1 mouse cellular context compared by ENCODE assay signal in the genomic region with DNA sequence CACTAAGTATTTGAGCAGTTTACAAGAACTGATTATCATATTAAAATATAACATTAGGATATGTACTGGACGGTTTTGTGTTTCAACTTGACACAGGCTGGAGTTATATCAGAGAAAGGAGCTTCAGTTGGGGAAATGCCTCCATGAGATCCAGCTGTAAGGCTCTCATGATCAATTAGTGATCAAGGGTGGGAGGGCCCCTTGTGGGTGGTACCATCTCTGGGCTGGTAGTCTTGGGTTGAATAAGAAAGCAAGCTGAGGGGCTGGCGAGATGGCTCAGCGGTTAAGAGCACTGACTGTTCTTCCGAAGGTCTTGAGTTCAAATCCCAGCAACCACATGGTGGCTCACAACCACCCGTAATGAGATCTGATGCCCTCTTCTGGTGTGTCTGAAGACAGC. TPM values are rescaled to one million over a fixed set of nuclear protein-coding genes. Genes with fewer than 3 reads are reported as not detected.
"Had no signal": no experiment of that assay in that cellular context is flagged by ENCODE, and none has a peak within 500 bp of the region (broad histone marks: within the 10 kb centered on the region; RNA-seq: fewer than 3 reads in every experiment).

No protein-coding gene starts in this region.

RNA-seq across cellular contexts. Expression of a gene that starts 12.0 kb away (rescaled TPM):
- total RNA-seq: layer of hippocampus, adult 2 months had no signal
